Comparison of ENCODE assay signal across 8 mouse cellular contexts in genomic region chr17:32319950-32320349, GRCm38 (mm10). TPM values are rescaled to one million over a fixed set of nuclear protein-coding genes. Genes with fewer than 3 reads are reported as not detected.
DNase-seq lines count a peak whose midpoint lies in the region; ATAC-seq and TF ChIP-seq lines count a peak whose summit lies in the region.

No protein-coding gene starts in this region.

- H3K36me3 ChIP-seq in heart, embryonic 14.5 days (ENCODE audit: control insufficient read depth, insufficient read depth, low read length) = peaks cover 51% of the 10 kb centered on the region
- peaks cover 31% of the 10 kb centered on the region for H3K36me3 ChIP-seq in ES-Bruce4 (ENCODE audit: control insufficient read depth, insufficient read depth, low read length, poor library complexity, severe bottlenecking)
- peaks cover 52% of the 10 kb centered on the region for H3K36me3 ChIP-seq in embryonic facial prominence, embryonic 14.5 days (ENCODE audit: control insufficient read depth, insufficient read depth, low read length)
- H3K36me3 ChIP-seq in limb, embryonic 15.5 days = peaks cover 48% of the 10 kb centered on the region

- no peak for TF ChIP-seq CTCF in ES-Bruce4 (IDR thresholded peaks at IDR 0.05; ENCODE audit: low read depth, low read length)

- peak overlapping the region; percentile 94 for H3K4me2 ChIP-seq in heart, embryonic 14.5 days (ENCODE audit: low read length)
- H3K4me2 ChIP-seq in embryonic facial prominence, embryonic 14.5 days (ENCODE audit: low read depth, low read length) = peak overlapping the region; percentile 86
- H3K4me2 ChIP-seq in limb, embryonic 15.5 days = peak overlapping the region; percentile 76

- peak overlapping the region; percentile 88 to 89 for H3K27ac ChIP-seq in heart, embryonic 14.5 days (replicated peaks in 1 of 2; ENCODE audit: control insufficient read depth in 1 of 2, insufficient read depth in 1 of 2, low read depth in 2 of 2, low read length in 2 of 2)
- H3K27ac ChIP-seq in ES-Bruce4 (ENCODE audit: insufficient read depth, low read length) = peak overlapping the region; percentile 25; the same call in 1 of the 2 replicates
- peak overlapping the region; percentile 96 for H3K27ac ChIP-seq in embryonic facial prominence, embryonic 14.5 days (replicated peaks; ENCODE audit: low read depth, low read length)
- peak overlapping the region; percentile 97 for H3K27ac ChIP-seq in limb, embryonic 15.5 days

- H3K4me3 ChIP-seq in heart, embryonic 14.5 days (ENCODE audit: control insufficient read depth in 1 of 2, insufficient read depth in 1 of 2, low read depth in 1 of 2, low read length in 2 of 2) = peak overlapping the region; percentile 69 to 87
- peak overlapping the region; percentile 88 for H3K4me3 ChIP-seq in ES-Bruce4 (ENCODE audit: low read depth, low read length)
- peak overlapping the region; percentile 91 for H3K4me3 ChIP-seq in embryonic facial prominence, embryonic 14.5 days (ENCODE audit: low read depth, low read length)
- peak overlapping the region; percentile 94 for H3K4me3 ChIP-seq in limb, embryonic 15.5 days

- no peak for TF ChIP-seq EP300 in ES-Bruce4 (IDR thresholded peaks at IDR 0.05; ENCODE audit: insufficient read depth, low read depth, low read length)

- no peak for TF ChIP-seq POLR2A in ES-Bruce4 (IDR thresholded peaks at IDR 0.05; ENCODE audit: insufficient read depth, low read length)

- no peaks in the 10 kb centered on the region for H3K27me3 ChIP-seq in heart, embryonic 14.5 days (ENCODE audit: control insufficient read depth, insufficient read depth, low read length)
- no peaks in the 10 kb centered on the region for H3K27me3 ChIP-seq in ES-Bruce4 (ENCODE audit: control insufficient read depth, insufficient read depth, low read length, poor library complexity, severe bottlenecking)
- H3K27me3 ChIP-seq in embryonic facial prominence, embryonic 14.5 days (replicated peaks; ENCODE audit: control insufficient read depth, insufficient read depth, low read length) = no peaks in the 10 kb centered on the region
- H3K27me3 ChIP-seq in limb, embryonic 15.5 days = no peaks in the 10 kb centered on the region

- no peak for DNase-seq in heart, adult 11 months
- DNase-seq in embryonic facial prominence, embryonic 14.5 days (ENCODE audit: low spot score) = peak; percentile 33
- peak; percentile 4 for DNase-seq in telencephalon, adult 2 months (ENCODE audit: low read depth, low spot score)
- DNase-seq in right cerebral cortex, postnatal 14 days = no peak
- no peak for DNase-seq in cerebellum, adult 8-10 months

- WGBS in heart, embryonic 14.5 days = 0% methylated on average over 7 of the region's 7 CpGs
- WGBS in embryonic facial prominence, embryonic 14.5 days = 0% methylated on average over 7 of the region's 7 CpGs
- WGBS in limb, embryonic 15.5 days = 0% methylated on average over 7 of the region's 7 CpGs

- no peak for ATAC-seq in heart, embryonic 14.5 days (ENCODE audit: insufficient number of reproducible peaks, insufficient read depth, low FRiP score, low read depth)
- ATAC-seq in embryonic facial prominence, embryonic 14.5 days (ENCODE audit: low read depth) = no peak
- no peak for ATAC-seq in limb, embryonic 15.5 days (ENCODE audit: insufficient number of reproducible peaks, low FRiP score, low TSS enrichment, low read depth)

- peak overlapping the region; percentile 94 for H3K9ac ChIP-seq in heart, embryonic 14.5 days (ENCODE audit: low read length)
- H3K9ac ChIP-seq in ES-Bruce4 (ENCODE audit: low read depth, poor library complexity, severe bottlenecking) = peak overlapping the region; percentile 79
- H3K9ac ChIP-seq in embryonic facial prominence, embryonic 14.5 days (ENCODE audit: low read depth, low read length) = peak overlapping the region; percentile 90
- H3K9ac ChIP-seq in limb, embryonic 15.5 days = peak overlapping the region; percentile 82

- no peaks in the 10 kb centered on the region for H3K9me3 ChIP-seq in heart, embryonic 14.5 days (ENCODE audit: control insufficient read depth, low read length)
- no peaks in the 10 kb centered on the region for H3K9me3 ChIP-seq in ES-Bruce4 (replicated peaks; ENCODE audit: control insufficient read depth, insufficient read depth, low read length, poor library complexity, severe bottlenecking)
- no peaks in the 10 kb centered on the region for H3K9me3 ChIP-seq in embryonic facial prominence, embryonic 14.5 days (ENCODE audit: control insufficient read depth, low read length)
- H3K9me3 ChIP-seq in limb, embryonic 15.5 days = no peaks in the 10 kb centered on the region

- H3K4me1 ChIP-seq in heart, embryonic 14.5 days (ENCODE audit: control insufficient read depth in 2 of 2, insufficient read depth in 2 of 2, low read length in 2 of 2) = peaks cover 3 to 18% of the 10 kb centered on the region in 2 experiments; a peak in 3 of 4 replicates
- no peaks in the 10 kb centered on the region for H3K4me1 ChIP-seq in ES-Bruce4 (ENCODE audit: control insufficient read depth, insufficient read depth, low read length)
- peaks cover 10% of the 10 kb centered on the region for H3K4me1 ChIP-seq in embryonic facial prominence, embryonic 14.5 days (ENCODE audit: control insufficient read depth, insufficient read depth, low read length)
- H3K4me1 ChIP-seq in limb, embryonic 15.5 days = peaks cover 26% of the 10 kb centered on the region

RNA-seq across cellular contexts. Expression of gene Akap8, which starts 1.1 kb away (rescaled TPM):
- 33.0 and 34.9 TPM in 2 replicates for polyA plus RNA-seq in heart, embryonic 14.5 days (2014; fragmentation: Nextera tagmentation; extraction: Ambion mirVana)
- polyA plus RNA-seq in ES-Bruce4 (2011; ENCODE audit: insufficient read depth, insufficient read length, low read depth, missing spikeins) = 135 and 154 TPM in 2 replicates
- polyA plus RNA-seq in embryonic facial prominence, embryonic 14.5 days (2014; fragmentation: Nextera tagmentation; extraction: Ambion mirVana) = 33.0 and 37.9 TPM in 2 replicates
- polyA plus RNA-seq in limb, embryonic 15.5 days (2015; fragmentation: Nextera tagmentation; extraction: Ambion mirVana) = 93.1 and 94.6 TPM in 2 replicates

RNA-seq across cellular contexts. Expression of gene Akap8l, which starts 30.5 kb away (rescaled TPM):
- polyA plus RNA-seq in heart, embryonic 14.5 days (2014; fragmentation: Nextera tagmentation; extraction: Ambion mirVana) = 83.5 and 84.1 TPM in 2 replicates
- 67.7 and 78.8 TPM in 2 replicates for polyA plus RNA-seq in ES-Bruce4 (2011; ENCODE audit: insufficient read depth, insufficient read length, low read depth, missing spikeins)
- polyA plus RNA-seq in embryonic facial prominence, embryonic 14.5 days (2014; fragmentation: Nextera tagmentation; extraction: Ambion mirVana) = 59.4 and 59.8 TPM in 2 replicates
- 85.1 and 88.6 TPM in 2 replicates for polyA plus RNA-seq in limb, embryonic 15.5 days (2015; fragmentation: Nextera tagmentation; extraction: Ambion mirVana)

RNA-seq across cellular contexts. Expression of gene Brd4, which starts 35.4 kb away (rescaled TPM):
- polyA plus RNA-seq in heart, embryonic 14.5 days (2014; fragmentation: Nextera tagmentation; extraction: Ambion mirVana) = 54.7 and 57.0 TPM in 2 replicates
- polyA plus RNA-seq in ES-Bruce4 (2011; ENCODE audit: insufficient read depth, insufficient read length, low read depth, missing spikeins) = 190 and 191 TPM in 2 replicates
- polyA plus RNA-seq in embryonic facial prominence, embryonic 14.5 days (2014; fragmentation: Nextera tagmentation; extraction: Ambion mirVana) = 87.5 and 89.8 TPM in 2 replicates
- polyA plus RNA-seq in limb, embryonic 15.5 days (2015; fragmentation: Nextera tagmentation; extraction: Ambion mirVana) = 78.1 and 81.6 TPM in 2 replicates

Comparison
In these comparisons a context has a peak if more than half of its experiments do, and no peak if none do; other contexts are left out.
1. H3K27ac ChIP-seq: peak in every context shown above with its lines; median percentile 97 in limb, embryonic 15.5 days; 96 in embryonic facial prominence, embryonic 14.5 days; 88 in heart, embryonic 14.5 days; 25 in ES-Bruce4.
2. DNase-seq: peak in embryonic facial prominence, embryonic 14.5 days (single experiment) and telencephalon, adult 2 months (single experiment); none in heart, adult 11 months (single experiment), right cerebral cortex, postnatal 14 days (single experiment) and cerebellum, adult 8-10 months (single experiment).
3. Peak in every context shown above with its lines, with median percentiles within 50 percentile points of each other: H3K4me2 ChIP-seq, H3K4me3 ChIP-seq and H3K9ac ChIP-seq.